ENCODE assay signal across 20 mouse cellular contexts in the genomic region with DNA sequence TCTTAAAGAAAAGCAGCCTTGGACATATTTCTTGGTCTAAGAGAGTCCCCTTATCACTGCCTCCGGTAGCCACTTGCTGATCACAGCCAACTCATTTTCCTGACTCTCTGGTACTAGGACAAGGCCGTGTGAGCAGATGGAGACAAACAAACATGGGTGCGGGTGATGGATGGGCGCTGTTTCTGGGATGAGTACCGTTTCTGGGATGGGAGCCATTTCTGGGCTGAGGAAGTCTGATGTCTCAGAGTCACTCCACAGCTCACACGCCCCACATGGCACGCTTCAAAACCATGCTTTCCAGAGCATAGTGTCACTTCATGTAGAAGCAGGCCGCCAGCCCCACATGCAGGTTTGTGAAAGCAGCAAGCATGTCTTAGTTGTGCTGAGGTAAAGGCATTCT.
DNase-seq lines count a peak whose midpoint lies in the region; ATAC-seq and TF ChIP-seq lines count a peak whose summit lies in the region.
"Had no signal": no experiment of that assay in that cellular context is flagged by ENCODE, and none has a peak within 500 bp of the region (broad histone marks: within the 10 kb centered on the region; RNA-seq: fewer than 3 reads in every experiment).

No protein-coding gene starts in this region.

- H3K4me2 ChIP-seq in lung, postnatal 0 days (replicated peaks; ENCODE audit: low read depth, low read length), result no peak overlapping the region
- H3K4me2 ChIP-seq: embryonic facial prominence, embryonic 12.5 days; heart, embryonic 11.5 days; hindbrain, embryonic 14.5 days had no signal

- H3K4me3 ChIP-seq in lung, postnatal 0 days (ENCODE audit: low read depth, low read length), result no peak overlapping the region
- H3K4me3 ChIP-seq in embryonic facial prominence, embryonic 10.5 days, result no peak overlapping the region
- H3K4me3 ChIP-seq: embryonic facial prominence, embryonic 12.5 days; heart, adult 2 months; hindbrain, embryonic 10.5 days had no signal

- H3K9me3 ChIP-seq in lung, postnatal 0 days (ENCODE audit: low read length), result no peaks in the 10 kb centered on the region
- H3K9me3 ChIP-seq in embryonic facial prominence, embryonic 10.5 days, result no peaks in the 10 kb centered on the region
- H3K9me3 ChIP-seq: embryonic facial prominence, embryonic 12.5 days; hindbrain, embryonic 10.5 days had no signal

- no peak for TF ChIP-seq EP300 in lung, postnatal 0 days (IDR thresholded peaks at IDR 0.05)

- ATAC-seq in frontal cortex, adult (ENCODE audit: low TSS enrichment), result peak; percentile 64
- ATAC-seq in lung, postnatal 0 days, result no peak; the same call in 1 of the 2 replicates
- ATAC-seq: forebrain, embryonic 14.5 days had no signal

- H3K36me3 ChIP-seq in lung, postnatal 0 days (ENCODE audit: insufficient read depth, low read length), result no peaks in the 10 kb centered on the region
- H3K36me3 ChIP-seq in embryonic facial prominence, embryonic 10.5 days (replicated peaks), result no peaks in the 10 kb centered on the region
- H3K36me3 ChIP-seq: embryonic facial prominence, embryonic 12.5 days; hindbrain, embryonic 10.5 days had no signal

- H3K9ac ChIP-seq in lung, postnatal 0 days (replicated peaks; ENCODE audit: low read depth), result no peak overlapping the region
- H3K9ac ChIP-seq: embryonic facial prominence, embryonic 12.5 days; hindbrain, embryonic 14.5 days had no signal

- H3K27me3 ChIP-seq in lung, postnatal 0 days (replicated peaks; ENCODE audit: insufficient read depth, low read length), result no peaks in the 10 kb centered on the region
- no peaks in the 10 kb centered on the region for H3K27me3 ChIP-seq in embryonic facial prominence, embryonic 10.5 days (replicated peaks; ENCODE audit: low read depth, poor library complexity, severe bottlenecking)
- H3K27me3 ChIP-seq: CH12.LX; embryonic facial prominence, embryonic 12.5 days had no signal

- no peak for TF ChIP-seq CTCF in lung, postnatal 0 days (IDR thresholded peaks at IDR 0.05)

- WGBS in lung, postnatal 0 days, result 42% methylated on average over 8 of the region's 8 CpGs
- WGBS in embryonic facial prominence, embryonic 10.5 days, result 95% methylated on average over 8 of the region's 8 CpGs

- DNase-seq in frontal cortex, postnatal 36 days (ENCODE audit: low spot score in 2 of 2), result no peak
- peak; percentile 26 for DNase-seq in lung, postnatal 0 days (ENCODE audit: low spot score)
- DNase-seq in lung, postnatal 14 days, result no peak
- no peak for DNase-seq in embryonic facial prominence, embryonic 10.5 days (ENCODE audit: low spot score)
- no peak for DNase-seq in ovary, postnatal 10 days (ENCODE audit: low spot score)
- DNase-seq: adrenal gland, adult 8-10 months; adrenal gland, postnatal 36 days; cerebellum, adult 11 months; cerebellum, adult 8-10 months; cerebellum, postnatal 14 days; embryo, embryonic 11 days; gastrocnemius, postnatal 14 days; heart, adult 2 months had no signal

- H3K27ac ChIP-seq in lung, postnatal 0 days (ENCODE audit: low read length), result no peak overlapping the region
- 0 out of 2 replicates have a peak overlapping the region, but pooled peaks have one; percentile 7 for H3K27ac ChIP-seq in embryonic facial prominence, embryonic 10.5 days (replicated peaks)
- H3K27ac ChIP-seq: embryonic facial prominence, embryonic 12.5 days; heart, adult 2 months; hindbrain, embryonic 10.5 days; hindbrain, embryonic 14.5 days had no signal

- no peaks in the 10 kb centered on the region for H3K4me1 ChIP-seq in lung, postnatal 0 days (ENCODE audit: insufficient read depth, low read depth, low read length)
- peaks cover 42% of the 10 kb centered on the region for H3K4me1 ChIP-seq in embryonic facial prominence, embryonic 10.5 days
